Mouse (Mus musculus): ENCODE data around the gene Kcnq4. TPM values are rescaled to one million over a fixed set of nuclear protein-coding genes. Genes with fewer than 3 reads are reported as not detected.

Gene Kcnq4
- total RNA-seq, 2 experiments from 2014 or later: 14.2 to 17.0 TPM

DNA sequence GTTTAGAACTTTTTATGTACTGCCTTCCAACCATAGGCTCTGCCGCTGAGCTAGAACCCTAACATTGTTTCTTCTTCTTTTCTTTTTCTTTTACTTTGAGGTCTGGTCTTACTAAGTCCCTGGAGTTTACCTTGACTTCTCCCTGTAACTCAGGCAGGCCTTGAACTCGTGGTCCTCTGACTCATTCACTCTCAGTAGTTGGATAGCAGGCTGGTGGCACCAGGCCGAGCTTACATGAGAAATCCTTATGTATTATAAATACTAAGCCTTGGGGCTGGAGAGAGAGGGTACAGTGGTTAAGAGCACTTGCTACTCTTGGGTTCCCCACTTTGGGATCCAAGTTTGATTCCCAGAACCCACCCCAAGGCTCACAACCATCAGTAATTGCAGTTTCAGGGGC is 74.8 kb downstream of the Kcnq4 start:
- no peak for DNase-seq (ENCODE audit: low spot score)

DNA sequence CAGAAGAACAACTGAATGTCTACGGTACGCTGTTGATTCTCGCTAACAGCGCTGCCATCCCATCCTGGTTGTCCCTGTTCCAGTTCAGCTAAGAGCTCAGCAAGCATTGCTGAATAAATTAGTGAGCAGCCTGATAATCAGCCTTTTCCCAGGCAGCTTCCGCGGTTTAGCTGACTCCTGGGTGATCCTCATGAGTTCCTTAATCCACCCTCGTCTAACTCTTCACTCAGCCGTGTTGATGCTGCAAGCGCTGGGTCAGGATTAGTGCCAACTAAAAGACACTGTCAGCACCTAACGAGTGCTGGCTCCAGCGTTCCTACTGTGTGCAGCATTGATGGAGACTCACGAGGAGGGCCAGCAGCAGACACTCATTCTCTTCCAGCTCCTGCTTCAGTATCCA is 77.4 kb downstream of the Kcnq4 start:
- no peak for DNase-seq (ENCODE audit: low spot score)

DNA sequence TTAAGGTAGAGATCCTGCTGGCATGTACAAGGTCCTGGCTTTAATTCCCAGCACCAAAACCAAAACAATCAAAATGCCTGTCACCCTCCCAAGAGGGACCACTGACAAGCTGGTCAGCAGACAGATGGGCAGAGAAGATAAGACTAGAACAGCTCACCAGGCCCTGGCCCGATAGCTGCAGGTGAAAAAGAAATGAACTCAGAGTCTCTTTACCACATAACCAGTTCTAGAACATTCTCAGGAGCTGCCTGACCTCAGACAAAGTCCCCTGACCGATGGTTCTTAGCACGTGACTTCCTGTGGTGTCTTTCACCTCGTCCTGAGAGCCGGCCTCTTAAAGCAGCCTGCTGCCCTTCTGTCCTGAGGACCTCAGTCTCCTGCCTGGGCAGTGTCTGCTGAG is 78.8 kb downstream of the Kcnq4 start:
- DNase-seq (ENCODE audit: low spot score): no peak

DNA sequence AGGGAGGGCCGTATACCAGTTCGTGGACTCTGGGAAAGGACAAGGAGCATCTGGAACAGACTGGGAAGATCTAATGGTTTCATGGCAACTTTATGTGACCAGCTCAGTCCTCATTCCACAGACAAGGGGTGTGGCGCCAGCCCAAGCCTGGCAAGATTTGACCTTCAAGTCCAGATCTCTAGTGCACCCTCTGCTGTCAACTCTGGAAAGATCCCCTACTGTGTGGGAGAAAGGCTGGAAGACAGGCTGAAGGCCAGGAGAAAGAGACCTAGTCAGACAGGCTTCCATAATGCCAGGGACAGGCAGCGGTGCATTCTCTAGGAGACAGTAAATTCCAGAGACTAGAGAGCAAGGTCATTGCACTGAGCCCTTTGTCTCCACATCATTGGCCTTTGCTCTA is 79.9 kb downstream of the Kcnq4 start:
- DNase-seq (ENCODE audit: low spot score): peak; percentile 33

DNA sequence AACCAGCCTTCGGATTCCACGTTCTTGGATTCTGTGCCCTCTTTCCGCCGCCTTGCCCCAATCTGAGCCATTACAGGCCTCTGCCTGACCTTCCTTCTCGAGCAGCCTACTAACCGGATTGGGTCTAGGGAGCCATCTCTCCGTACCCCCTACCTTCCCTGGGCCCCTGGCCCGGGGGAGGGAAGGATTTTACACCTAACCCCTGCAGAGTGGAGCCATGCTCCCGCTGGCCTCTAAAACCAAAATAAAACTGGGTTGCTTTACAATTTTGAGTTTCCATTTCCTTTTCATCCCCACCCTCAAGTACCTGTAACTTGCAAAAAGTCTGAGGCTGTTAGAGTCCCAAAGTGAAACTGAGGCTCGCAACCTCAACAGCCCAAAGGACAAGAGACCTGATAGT is 80.9 kb downstream of the Kcnq4 start:
- no peak for DNase-seq (ENCODE audit: low spot score)

DNA sequence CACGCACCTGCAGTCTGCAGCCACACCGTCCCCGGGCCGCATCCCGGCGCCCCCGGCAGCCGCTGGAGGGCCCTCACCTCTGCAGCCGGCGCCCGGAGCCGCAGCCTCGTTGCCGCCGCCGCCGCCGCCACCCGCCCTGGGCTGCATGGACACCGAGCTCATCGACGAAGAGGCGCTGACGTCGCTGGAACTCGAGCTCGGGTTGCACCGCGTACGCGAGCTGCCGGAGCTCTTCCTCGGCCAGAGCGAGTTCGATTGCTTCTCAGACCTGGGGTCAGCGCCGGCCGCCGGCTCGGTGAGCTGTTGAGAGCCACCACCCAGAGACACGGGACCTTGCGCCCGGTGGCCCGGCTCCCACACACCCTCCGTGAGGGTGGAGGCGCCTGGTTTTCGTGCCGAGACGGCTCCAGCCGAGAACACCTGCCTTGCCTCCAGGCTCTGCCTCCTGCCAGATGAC is 81.3 kb downstream of the Kcnq4 start:
- DNase-seq (ENCODE audit: low spot score): peak; percentile 64

GRCm38 (mm10) chr4:120666358-120667024 is 81.9 kb downstream of the Kcnq4 start, which contains the start of gene Cited4:
Cited4 (plus strand) TSS chr4:120666572.
- DNase-seq (ENCODE audit: low spot score): peak; percentile 93

DNA sequence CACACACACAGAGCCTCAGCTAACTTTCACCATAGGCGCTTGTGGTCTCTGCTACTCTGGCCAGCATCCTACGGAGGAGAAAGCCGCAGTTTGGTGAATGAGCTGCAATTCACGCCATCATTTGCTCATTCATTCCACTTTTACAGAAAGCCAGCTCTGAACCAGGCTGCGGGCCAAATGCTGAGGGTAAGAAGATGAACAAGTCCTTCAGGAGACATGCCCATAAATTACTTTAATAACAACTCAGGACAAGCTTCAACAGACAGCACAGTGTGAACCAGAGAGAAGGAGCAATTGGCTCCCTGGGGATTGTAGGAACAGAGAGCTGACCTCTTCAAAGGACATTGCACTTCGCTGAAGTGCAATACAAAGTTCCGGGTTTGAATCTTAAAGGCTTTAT is 82.6 kb downstream of the Kcnq4 start:
- no peak for DNase-seq (ENCODE audit: low spot score)

DNA sequence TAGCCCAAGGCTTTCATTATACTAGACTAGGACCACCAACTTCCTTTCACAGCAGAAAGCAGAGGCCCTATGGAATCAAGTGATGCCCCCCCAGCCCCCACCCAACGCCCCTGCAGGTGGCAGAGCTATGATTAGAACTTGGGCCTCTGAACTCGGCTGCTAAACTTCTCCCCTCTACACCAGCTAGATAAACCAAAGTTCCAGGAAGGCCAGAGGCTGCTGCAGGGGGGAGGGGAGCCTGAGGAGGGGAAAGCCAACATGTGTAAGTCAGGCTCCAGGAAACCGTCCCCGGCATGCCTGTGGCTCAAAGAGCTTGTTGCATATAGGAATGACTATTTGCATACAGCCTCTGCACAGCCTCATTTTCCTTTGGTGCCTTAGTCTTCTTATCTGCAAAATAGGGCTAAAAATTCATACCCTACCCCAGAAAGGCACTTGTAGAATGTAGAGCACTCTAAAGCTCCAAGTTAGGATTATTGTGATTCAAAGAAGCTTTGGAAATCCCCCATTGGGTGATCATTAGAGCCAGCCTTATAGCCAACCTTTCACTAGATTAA is 83.2 kb downstream of the Kcnq4 start:
- DNase-seq (ENCODE audit: low spot score): no peak

- DNase-seq (ENCODE audit: low spot score): no peak
Observed at GRCm38 (mm10) chr4:120664601-120665000, 83.8 kb downstream of the Kcnq4 start.

DNA sequence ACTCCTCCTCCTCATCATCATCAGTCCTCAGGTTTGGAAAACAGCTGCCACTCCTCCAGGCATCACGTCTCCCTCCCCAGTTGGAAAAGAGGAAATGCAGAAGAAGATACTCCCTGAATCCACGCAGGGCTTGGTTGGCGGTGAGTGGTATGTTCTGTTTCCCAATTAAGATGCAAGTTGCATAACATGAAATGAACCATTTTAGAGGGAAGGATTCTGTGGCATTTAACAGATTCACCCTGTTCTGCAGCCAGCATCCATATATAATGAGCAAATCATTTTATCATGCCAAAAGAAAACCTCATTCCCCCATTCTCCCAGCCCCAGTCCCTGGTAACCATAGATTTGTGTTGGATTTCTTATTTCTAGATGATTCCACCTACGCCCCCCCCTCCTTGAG is 87.9 kb downstream of the Kcnq4 start:
- DNase-seq (ENCODE audit: low spot score): no peak

DNA sequence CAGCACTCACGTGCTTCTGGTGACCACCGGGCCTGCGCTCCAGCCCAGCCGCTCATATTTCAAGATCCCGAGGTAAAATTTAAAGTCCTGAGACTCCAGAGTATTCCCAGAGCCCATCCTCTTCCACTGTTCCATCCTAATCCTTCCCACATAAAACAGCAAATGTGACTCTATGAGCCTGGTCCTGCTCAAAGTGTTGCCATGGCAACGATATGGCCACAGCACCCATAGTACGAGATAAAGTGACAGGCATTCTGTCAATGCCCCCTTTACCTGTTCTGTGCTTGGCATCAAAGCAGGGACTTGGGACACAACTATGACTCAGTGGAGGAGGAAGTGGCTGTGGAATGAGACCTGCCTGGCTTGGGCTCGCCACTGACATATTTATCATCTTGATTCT is 92.5 kb downstream of the Kcnq4 start:
- DNase-seq (ENCODE audit: low spot score): no peak

DNA sequence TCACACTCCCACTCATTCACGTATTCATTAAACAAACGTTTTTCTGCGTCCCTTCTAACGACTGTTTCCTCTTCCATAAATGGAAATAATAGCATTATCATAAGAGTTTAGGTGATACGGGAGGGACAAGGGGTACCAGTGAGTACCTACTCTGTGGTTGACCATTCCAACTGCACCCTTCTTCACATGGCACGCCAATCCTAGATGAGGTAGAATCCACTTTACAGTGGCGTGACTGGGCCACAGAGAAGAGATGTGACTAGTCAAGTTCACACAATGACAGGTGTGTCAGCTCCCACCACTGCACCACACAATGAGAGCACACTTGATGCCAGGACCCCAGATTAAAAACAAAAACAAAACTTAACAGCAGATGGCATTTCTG is 98.2 kb downstream of the Kcnq4 start:
- DNase-seq (ENCODE audit: low spot score): no peak

DNA sequence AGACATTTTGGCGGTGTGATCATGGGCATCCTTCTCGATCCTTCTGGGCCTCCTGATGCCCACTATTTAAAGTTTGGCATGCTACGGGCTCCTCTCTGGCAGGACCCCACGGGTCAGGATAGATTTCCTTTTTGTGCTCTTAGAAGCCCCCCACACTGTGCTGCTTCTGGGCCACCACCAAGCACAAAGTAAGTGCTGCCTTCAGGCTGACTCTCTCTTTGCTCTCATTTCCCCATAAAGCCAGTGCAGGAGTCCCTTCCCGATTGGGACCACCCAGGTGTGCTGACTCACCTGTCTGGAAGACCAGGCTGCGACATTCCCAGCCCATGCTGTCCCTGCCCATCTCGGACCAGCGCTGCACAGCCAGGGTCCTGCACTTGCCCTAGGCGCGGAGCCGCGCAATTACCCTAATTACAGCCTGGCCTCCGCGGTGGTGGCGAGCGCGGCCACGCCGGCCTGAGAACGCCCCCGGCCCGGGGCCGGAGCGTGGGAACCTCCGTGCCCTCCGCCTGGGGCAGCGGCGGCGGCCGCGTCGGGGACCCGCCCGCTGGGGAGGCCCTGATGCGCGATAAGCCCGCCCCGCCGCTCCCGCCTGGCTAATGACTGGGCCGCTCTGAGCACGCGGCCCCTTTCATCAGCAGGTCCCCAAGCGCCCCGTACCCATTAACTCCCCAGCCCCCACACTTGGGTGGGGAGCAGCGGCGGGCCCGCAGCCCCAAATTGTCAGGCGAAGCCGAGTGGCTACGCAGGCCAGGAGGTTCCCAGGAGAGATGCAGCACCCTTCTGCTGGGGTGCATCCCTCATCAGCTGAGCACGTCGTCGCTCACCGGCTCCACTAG is 98.8 kb downstream of the Kcnq4 start:
- no peak for DNase-seq (ENCODE audit: low spot score)

Small RNA genes lying within 50 kb of the gene (microRNA-seq; reads per million reads assigned to microRNA genes)
- gene Mir30c-1 (67.9 reads per million, percentile 54 among the genes with 10 or more reads in this experiment), gene Mir30e (not detected), gene Mir30f (not detected)

Other genes with a start within 250 kb of the Kcnq4 start
- under 1 TPM in 1 of 2 experiments, not detected in 1; 0.25 TPM for gene Slfnl1, start 216.4 kb downstream of the Kcnq4 start, total RNA-seq (2021)
- 10 to 100 TPM; 11.3 to 15.1 TPM for gene Ctps, start 178.3 kb downstream of the Kcnq4 start, total RNA-seq (2021)
- gene Gm8439, start 159.9 kb downstream of the Kcnq4 start, total RNA-seq (2021): not detected
- 10 to 100 TPM; 11.9 to 18.0 TPM for gene Cited4, start 82.0 kb downstream of the Kcnq4 start, total RNA-seq (2021)
- gene Nfyc, start 83.0 kb upstream of the Kcnq4 start, total RNA-seq (2021): 10 to 100 TPM; 35.5 to 38.0 TPM
- under 1 TPM in 1 of 2 experiments, not detected in 1; 0.05 TPM for gene Rims3, start 106.2 kb upstream of the Kcnq4 start, total RNA-seq (2021)
- 1 to 10 TPM in 1 of 2 experiments, under 1 TPM in 1; 0.91 to 1.7 TPM for gene Exo5, start 176.4 kb upstream of the Kcnq4 start, total RNA-seq (2021)
- gene Zfp69, start 203.1 kb upstream of the Kcnq4 start, total RNA-seq (2021): under 1 TPM; 0.53 to 0.66 TPM